Mouse (Mus musculus) activated CD4-positive, CD25-positive, alpha-beta regulatory T cell (primary cell): ENCODE results near the gene Olfr1323. TPM values are rescaled to one million over a fixed set of nuclear protein-coding genes. Genes with fewer than 3 reads are reported as not detected.

Experiments
- polyA plus RNA-seq, 2 experiments: library from polyadenylated mRNA; unstranded; fragments of 100-300 nt; shearing (Covaris generic); gene quantifications; one replicate each; pipeline ENCODE4 v1.2.1; 2017

Gene Olfr1323
- polyA plus RNA-seq = not detected

GRCm38 (mm10) chrX:50019259-50019658, at the start of gene Olfr1323:
Olfr1323 (minus strand) TSS chrX:50019359.

Other genes starting within 250 kb of the Olfr1323 start
- gene Igsf1, start 221.6 kb downstream of the Olfr1323 start, polyA plus RNA-seq = under 1 TPM in 1 of 2 experiments, not detected in 1; 0.23 TPM
- under 1 TPM in 1 of 2 experiments, not detected in 1; 0.42 TPM for gene Olfr1322, start 127.9 kb downstream of the Olfr1323 start, polyA plus RNA-seq